Mouse (Mus musculus): ENCODE data around the gene Furin. TPM values are rescaled to one million over a fixed set of nuclear protein-coding genes. Genes with fewer than 3 reads are reported as not detected.

Gene Furin
- polyA plus RNA-seq (2012; rRNA removed): 35.7 and 48.6 TPM in 2 replicates

- H3K36me3 ChIP-seq (ENCODE audit: control insufficient read depth, insufficient read depth, low read length): no peaks in the 10 kb centered on the region
- TF ChIP-seq POLR2A (IDR thresholded peaks at IDR 0.05; ENCODE audit: low read depth, low read length) (no peak), CTCF (IDR thresholded peaks at IDR 0.05; ENCODE audit: extremely low read depth, insufficient read depth, insufficient read length, insufficient replicate concordance) (no peak)
- peaks cover 12% of the 10 kb centered on the region for H3K4me1 ChIP-seq (ENCODE audit: control insufficient read depth, insufficient read depth, insufficient read length)
- peaks cover 3% of the 10 kb centered on the region for H3K27me3 ChIP-seq (ENCODE audit: control insufficient read depth, insufficient read depth, low read length)
- no peak for DNase-seq (ENCODE audit: low read depth in 1 of 2, low spot score in 2 of 2)
- no peak within 1 kb of the TSS for H3K4me3 ChIP-seq (ENCODE audit: extremely low read depth, insufficient read depth, insufficient read length)
- H3K27ac ChIP-seq (ENCODE audit: insufficient read depth, low read length): no peak within 1 kb of the TSS
- WGBS: 80% methylated on average over 9 of the region's 9 CpGs
Measured at GRCm38 (mm10) chr7:80405188-80405695, at the start of gene Furin. Gene Furin (minus strand): TSS chr7:80405436.

GRCm38 (mm10) chr7:80454786-80455185 is 49.5 kb upstream of the Furin start:
- H3K27ac ChIP-seq (ENCODE audit: insufficient read depth, low read length): no peak overlapping the region
- H3K4me1 ChIP-seq (ENCODE audit: control insufficient read depth, insufficient read depth, insufficient read length): peaks cover 12% of the 10 kb centered on the region
- TF ChIP-seq POLR2A (IDR thresholded peaks at IDR 0.05; ENCODE audit: low read depth, low read length): no peak
- TF ChIP-seq CTCF (IDR thresholded peaks at IDR 0.05; ENCODE audit: extremely low read depth, insufficient read depth, insufficient read length, insufficient replicate concordance): no peak
- no peak overlapping the region for H3K4me3 ChIP-seq (ENCODE audit: extremely low read depth, insufficient read depth, insufficient read length)
- WGBS: 67% methylated on average over 2 of the region's 2 CpGs
- H3K27me3 ChIP-seq (ENCODE audit: control insufficient read depth, insufficient read depth, low read length): no peaks in the 10 kb centered on the region
- H3K36me3 ChIP-seq (ENCODE audit: control insufficient read depth, insufficient read depth, low read length): no peaks in the 10 kb centered on the region
- no peak for DNase-seq (ENCODE audit: low read depth in 1 of 2, low spot score in 2 of 2)

GRCm38 (mm10) chr7:80453997-80454396 is 48.8 kb upstream of the Furin start:
- no peaks in the 10 kb centered on the region for H3K27me3 ChIP-seq (ENCODE audit: control insufficient read depth, insufficient read depth, low read length)
- DNase-seq (ENCODE audit: low read depth in 1 of 2, low spot score in 2 of 2): peak in 1 of 2 experiments; percentile 30
- no peak overlapping the region; the same call in 1 of the 2 replicates for H3K27ac ChIP-seq (ENCODE audit: insufficient read depth, low read length)
- no peaks in the 10 kb centered on the region for H3K36me3 ChIP-seq (ENCODE audit: control insufficient read depth, insufficient read depth, low read length)
- H3K4me1 ChIP-seq (ENCODE audit: control insufficient read depth, insufficient read depth, insufficient read length): peaks cover 12% of the 10 kb centered on the region
- no peak overlapping the region for H3K4me3 ChIP-seq (ENCODE audit: extremely low read depth, insufficient read depth, insufficient read length)
- 59% methylated on average over 5 of the region's 5 CpGs for WGBS
- no peak for TF ChIP-seq POLR2A (IDR thresholded peaks at IDR 0.05; ENCODE audit: low read depth, low read length)
- TF ChIP-seq CTCF (IDR thresholded peaks at IDR 0.05; ENCODE audit: extremely low read depth, insufficient read depth, insufficient read length, insufficient replicate concordance): no peak

- DNase-seq (ENCODE audit: low read depth in 1 of 2, low spot score in 2 of 2): no peak
- Histone ChIP-seq H3K27ac (ENCODE audit: insufficient read depth, low read length) (no peak overlapping the region), H3K4me1 (ENCODE audit: control insufficient read depth, insufficient read depth, insufficient read length) (peaks cover 12% of the 10 kb centered on the region), H3K27me3 (ENCODE audit: control insufficient read depth, insufficient read depth, low read length) (no peaks in the 10 kb centered on the region), H3K4me3 (ENCODE audit: extremely low read depth, insufficient read depth, insufficient read length) (no peak overlapping the region), H3K36me3 (ENCODE audit: control insufficient read depth, insufficient read depth, low read length) (no peaks in the 10 kb centered on the region)
- WGBS: 95% methylated on average over 3 of the region's 3 CpGs
- no peak for TF ChIP-seq CTCF (IDR thresholded peaks at IDR 0.05; ENCODE audit: extremely low read depth, insufficient read depth, insufficient read length, insufficient replicate concordance)
- TF ChIP-seq POLR2A (IDR thresholded peaks at IDR 0.05; ENCODE audit: low read depth, low read length): no peak
Measured at GRCm38 (mm10) chr7:80453121-80453520, 47.9 kb upstream of the Furin start.

GRCm38 (mm10) chr7:80452241-80452640 is 47.0 kb upstream of the Furin start:
- no peak overlapping the region for H3K27ac ChIP-seq (ENCODE audit: insufficient read depth, low read length)
- TF ChIP-seq CTCF (IDR thresholded peaks at IDR 0.05; ENCODE audit: extremely low read depth, insufficient read depth, insufficient read length, insufficient replicate concordance): no peak
- TF ChIP-seq POLR2A (IDR thresholded peaks at IDR 0.05; ENCODE audit: low read depth, low read length): no peak

GRCm38 (mm10) chr7:80451550-80452232 is 46.5 kb upstream of the Furin start:
- DNase-seq (ENCODE audit: low read depth in 1 of 2, low spot score in 2 of 2): no peak

More at GRCm38 (mm10) chr7:80452241-80452640, 47.0 kb upstream of the Furin start:
- Histone ChIP-seq H3K4me1 (ENCODE audit: control insufficient read depth, insufficient read depth, insufficient read length) (peaks cover 12% of the 10 kb centered on the region), H3K4me3 (ENCODE audit: extremely low read depth, insufficient read depth, insufficient read length) (no peak overlapping the region), H3K27me3 (ENCODE audit: control insufficient read depth, insufficient read depth, low read length) (no peaks in the 10 kb centered on the region), H3K36me3 (ENCODE audit: control insufficient read depth, insufficient read depth, low read length) (no peaks in the 10 kb centered on the region)
- no peak for DNase-seq (ENCODE audit: low read depth in 1 of 2, low spot score in 2 of 2)
- WGBS: 100% methylated on average over 5 of the region's 5 CpGs

GRCm38 (mm10) chr7:80450354-80450753 is 45.1 kb upstream of the Furin start:
- WGBS: 78% methylated on average over 4 of the region's 4 CpGs
- Histone ChIP-seq H3K4me1 (ENCODE audit: control insufficient read depth, insufficient read depth, insufficient read length) (peaks cover 14% of the 10 kb centered on the region), H3K4me3 (ENCODE audit: extremely low read depth, insufficient read depth, insufficient read length) (no peak overlapping the region), H3K27ac (ENCODE audit: insufficient read depth, low read length) (0 out of 2 replicates have a peak overlapping the region, but pooled peaks have one; percentile 48), H3K27me3 (ENCODE audit: control insufficient read depth, insufficient read depth, low read length) (no peaks in the 10 kb centered on the region), H3K36me3 (ENCODE audit: control insufficient read depth, insufficient read depth, low read length) (no peaks in the 10 kb centered on the region)
- no peak for DNase-seq (ENCODE audit: low read depth in 1 of 2, low spot score in 2 of 2)
- no peak for TF ChIP-seq CTCF (IDR thresholded peaks at IDR 0.05; ENCODE audit: extremely low read depth, insufficient read depth, insufficient read length, insufficient replicate concordance)
- no peak for TF ChIP-seq POLR2A (IDR thresholded peaks at IDR 0.05; ENCODE audit: low read depth, low read length)

More at GRCm38 (mm10) chr7:80451550-80452232, 46.5 kb upstream of the Furin start:
- Histone ChIP-seq H3K27ac (ENCODE audit: insufficient read depth, low read length) (no peak overlapping the region), H3K27me3 (ENCODE audit: control insufficient read depth, insufficient read depth, low read length) (no peaks in the 10 kb centered on the region), H3K4me1 (ENCODE audit: control insufficient read depth, insufficient read depth, insufficient read length) (peaks cover 12% of the 10 kb centered on the region), H3K36me3 (ENCODE audit: control insufficient read depth, insufficient read depth, low read length) (no peaks in the 10 kb centered on the region), H3K4me3 (ENCODE audit: extremely low read depth, insufficient read depth, insufficient read length) (no peak overlapping the region)
- 93% methylated on average over 3 of the region's 3 CpGs for WGBS
- no peak for TF ChIP-seq POLR2A (IDR thresholded peaks at IDR 0.05; ENCODE audit: low read depth, low read length)
- no peak for TF ChIP-seq CTCF (IDR thresholded peaks at IDR 0.05; ENCODE audit: extremely low read depth, insufficient read depth, insufficient read length, insufficient replicate concordance)
